Mouse (Mus musculus) MEL (cell line): ENCODE data around the gene Hist1h3h. TPM values are rescaled to one million over a fixed set of nuclear protein-coding genes. Genes with fewer than 3 reads are reported as not detected.
"Not testable (repeated sequence)": the region's sequence is repeated elsewhere in the genome, so short reads cannot be mapped to it uniquely, and the experiment has no call there.

ENCODE experiments used
- DNase-seq: peaks from one replicate; pipeline ENCODE4 v3.0.0; 2011; ENCODE audit warnings: low read depth, low spot score
- H3K27ac ChIP-seq: 2 replicates; pipeline ENCODE4 v1.5.1; 2012; ENCODE audit warnings: low read depth, mild to moderate bottlenecking, control low read depth, low read length, moderate library complexity; ENCODE audit not compliant: control insufficient read depth
- H3K27me3 ChIP-seq, 2 experiments: fragments of 150-350 bp in 1 of 2; sonication (generic) in 1 of 2; 2 replicates each; pipeline ENCODE4 v1.6.1; 2012; ENCODE audit warnings: low read length in 2 of 2, mild to moderate bottlenecking in 2 of 2, improper control_type of control experiment in 1 of 2, moderate library complexity in 1 of 2; ENCODE audit not compliant: insufficient read depth in 2 of 2, control insufficient read depth in 1 of 2
- H3K36me3 ChIP-seq, 2 experiments: 2 replicates each; pipeline ENCODE4 v1.6.1; 2012 to 2014; ENCODE audit warnings: low read length in 2 of 2, improper control_type of control experiment in 1 of 2, inconsistent platforms in 1 of 2, mild to moderate bottlenecking in 1 of 2; ENCODE audit not compliant: insufficient read depth in 2 of 2, control insufficient read depth in 1 of 2
- H3K4me1 ChIP-seq, 2 experiments: fragments of 150-350 bp in 1 of 2; sonication (generic) in 1 of 2; 2 replicates each; pipeline ENCODE4 v1.6.1; 2012; ENCODE audit warnings: low read length in 2 of 2, improper control_type of control experiment in 1 of 2, mild to moderate bottlenecking in 1 of 2; ENCODE audit not compliant: insufficient read depth in 2 of 2, control insufficient read depth in 1 of 2
- H3K4me3 ChIP-seq, 2 experiments: fragments of 150-350 bp in 1 of 2; sonication (generic) in 1 of 2; 2 replicates each; pipeline ENCODE4 v1.5.1; 2012; ENCODE audit warnings: low read depth in 2 of 2, low read length in 2 of 2, mild to moderate bottlenecking in 2 of 2, moderate library complexity in 2 of 2, control low read depth in 1 of 2, improper control_type of control experiment in 1 of 2; ENCODE audit not compliant: control insufficient read depth in 1 of 2, insufficient read depth in 1 of 2
- H3K79me2 ChIP-seq: 2 replicates; pipeline ENCODE4 v1.6.1; 2012; ENCODE audit warnings: mild to moderate bottlenecking, low read length, moderate library complexity; ENCODE audit not compliant: control insufficient read depth, poor library complexity, insufficient read depth
- H3K9ac ChIP-seq: 2 replicates; pipeline ENCODE4 v1.6.1; 2012; ENCODE audit warnings: low read depth, mild to moderate bottlenecking, control low read depth, low read length, moderate library complexity; ENCODE audit not compliant: control insufficient read depth, poor library complexity, severe bottlenecking
- H3K9me3 ChIP-seq: fragments of 150-350 bp; sonication (generic); replicated peaks from 2 replicates; pipeline ENCODE4 v1.6.1; 2012; ENCODE audit warnings: mild to moderate bottlenecking, low read length, improper control_type of control experiment, moderate library complexity; ENCODE audit not compliant: insufficient read depth
- CHD1 ChIP-seq: IDR thresholded peaks from 2 replicates; pipeline ENCODE4 v1.6.1; 2012; ENCODE audit warnings: low read depth, mild to moderate bottlenecking, inconsistent platforms, low read length, improper control_type of control experiment
- CTCF ChIP-seq, 3 experiments: IDR thresholded peaks in 2 of 3; conservative IDR thresholded peaks in 1 of 3; 2 replicates each; pipeline ENCODE4 v1.5.1; 2011 to 2012; ENCODE audit warnings: low read length in 3 of 3, low read depth in 2 of 3, mild to moderate bottlenecking in 2 of 3, improper control_type of control experiment in 1 of 3, inconsistent platforms in 1 of 3, mixed read lengths in 1 of 3, moderate library complexity in 1 of 3; ENCODE audit not compliant: control insufficient read depth in 1 of 3, insufficient read depth in 1 of 3, poor library complexity in 1 of 3, severe bottlenecking in 1 of 3
- E2F4 ChIP-seq: IDR thresholded peaks from 2 replicates; pipeline ENCODE4 v1.6.1; 2011; ENCODE audit warnings: low read depth, low read length, improper control_type of control experiment, borderline replicate concordance
- ELF1 ChIP-seq: IDR thresholded peaks from 2 replicates; pipeline ENCODE4 v1.6.1; 2014; ENCODE audit warnings: low read depth, mild to moderate bottlenecking, inconsistent platforms, low read length, improper control_type of control experiment, moderate library complexity
- EP300 ChIP-seq, 2 experiments: IDR thresholded peaks; 2 replicates each; pipeline ENCODE4 v1.6.1; 2011; ENCODE audit warnings: improper control_type of control experiment in 2 of 2, low read length in 2 of 2, low read depth in 1 of 2, mild to moderate bottlenecking in 1 of 2
- GATA1 ChIP-seq: IDR thresholded peaks from 2 replicates; pipeline ENCODE4 v1.6.1; 2011; ENCODE audit warnings: low read depth, low read length, improper control_type of control experiment
- MAFK ChIP-seq: IDR thresholded peaks from 2 replicates; pipeline ENCODE4 v1.6.1; 2011; ENCODE audit warnings: low read depth, mild to moderate bottlenecking, low read length, improper control_type of control experiment, borderline replicate concordance
- MAZ ChIP-seq: IDR thresholded peaks from 2 replicates; pipeline ENCODE4 v1.6.1; 2012; ENCODE audit warnings: low read depth, mild to moderate bottlenecking, inconsistent platforms, low read length, improper control_type of control experiment
- MEF2A ChIP-seq: IDR thresholded peaks from 2 replicates; pipeline ENCODE4 v1.6.1; 2014; ENCODE audit warnings: low read depth, mild to moderate bottlenecking, inconsistent platforms, low read length, improper control_type of control experiment; ENCODE audit not compliant: poor library complexity, insufficient replicate concordance, severe bottlenecking; ENCODE audit errors: extremely low read depth
- MXI1 ChIP-seq: IDR thresholded peaks from 2 replicates; pipeline ENCODE4 v1.6.1; 2011; ENCODE audit warnings: mild to moderate bottlenecking, low read depth, low read length, improper control_type of control experiment
- POLR2A ChIP-seq, 2 experiments: IDR thresholded peaks; 2 replicates each; pipeline ENCODE4 v1.6.1; 2011 to 2012; ENCODE audit warnings: low read length in 2 of 2, mild to moderate bottlenecking in 2 of 2, control low read depth in 1 of 2, improper control_type of control experiment in 1 of 2, low read depth in 1 of 2, moderate library complexity in 1 of 2; ENCODE audit not compliant: control insufficient read depth in 1 of 2, insufficient read depth in 1 of 2, poor library complexity in 1 of 2
- POLR2AphosphoS5 ChIP-seq: IDR thresholded peaks from 2 replicates; pipeline ENCODE4 v1.6.1; 2012; ENCODE audit warnings: low read depth, borderline replicate concordance, mild to moderate bottlenecking, inconsistent platforms, low read length, moderate library complexity, mixed read lengths
- RAD21 ChIP-seq: IDR thresholded peaks from 2 replicates; pipeline ENCODE4 v1.6.1; 2011; ENCODE audit warnings: mild to moderate bottlenecking, low read depth, low read length, improper control_type of control experiment
- RCOR1 ChIP-seq: IDR thresholded peaks from 2 replicates; pipeline ENCODE4 v1.6.1; 2012; ENCODE audit warnings: low read depth, mild to moderate bottlenecking, inconsistent platforms, low read length, improper control_type of control experiment
- SIN3A ChIP-seq: IDR thresholded peaks from 2 replicates; pipeline ENCODE4 v1.6.1; 2012; ENCODE audit warnings: low read length, improper control_type of control experiment, inconsistent platforms
- SMC3 ChIP-seq: IDR thresholded peaks from 2 replicates; pipeline ENCODE4 v1.6.1; 2011; ENCODE audit warnings: low read depth, low read length, improper control_type of control experiment
- TAL1 ChIP-seq: IDR thresholded peaks from 2 replicates; pipeline ENCODE4 v1.6.1; 2012; ENCODE audit warnings: mild to moderate bottlenecking, inconsistent platforms, low read length, moderate library complexity, mixed read lengths
- TBP ChIP-seq: IDR thresholded peaks from 2 replicates; pipeline ENCODE4 v1.8.0; 2011; ENCODE audit warnings: low read depth, low read length, improper control_type of control experiment
- UBTF ChIP-seq: IDR thresholded peaks from 2 replicates; pipeline ENCODE4 v1.6.1; 2012; ENCODE audit warnings: low read depth, mild to moderate bottlenecking, inconsistent platforms, low read length, improper control_type of control experiment, moderate library complexity, borderline replicate concordance; ENCODE audit not compliant: insufficient read depth
- USF1 ChIP-seq: IDR thresholded peaks from 2 replicates; pipeline ENCODE4 v1.6.1; 2014; ENCODE audit warnings: low read depth, mild to moderate bottlenecking, inconsistent platforms, low read length, improper control_type of control experiment, moderate library complexity
- ZC3H11A ChIP-seq: IDR thresholded peaks from 2 replicates; pipeline ENCODE4 v1.6.1; 2012; ENCODE audit warnings: low read depth, mild to moderate bottlenecking, inconsistent platforms, low read length, improper control_type of control experiment
- polyA plus RNA-seq, 2 experiments: library from polyadenylated mRNA; stranded (reverse) in 1 of 2; unstranded in 1 of 2; fragments of >175 nt in 1 of 2; fragments of >200 nt in 1 of 2; gene quantifications; 2 replicates each; pipeline versions ENCODE4 v1.2.1 to v1.2.4; 2012; ENCODE audit warnings: low replicate concordance in 2 of 2, low read depth in 1 of 2; ENCODE audit not compliant: insufficient read length in 2 of 2, insufficient read depth in 1 of 2, missing spikeins in 1 of 2
- total RNA-seq: library from RNA; depleted of rRNA; stranded (reverse); fragments of 300-350 nt; gene quantifications from 2 replicates; pipeline ENCODE4 v1.2.3, GENCODE M21; 2012; rRNA removed

Hist1h3h gene
- total RNA-seq, result 3,336 and 3,710 TPM in 2 replicates
- 10 to 100 TPM in 1 of 2 experiments, not detected in 1; 18.4 TPM for polyA plus RNA-seq

GRCm38 (mm10) chr13:21717397-21718357, at the start of gene Hist1h3h:
Gene Hist1h3h, plus strand, starts transcription at chr13:21717659.
- Histone ChIP-seq H3K9ac (peak within 1 kb of the TSS; percentile 86), H3K4me3 (peak within 1 kb of the TSS; percentile 14 to 56), H3K27ac (peak within 1 kb of the TSS; percentile 96), H3K36me3 (peaks cover 0 to 17% of the 10 kb centered on the region in 2 experiments; a peak in 2 of 4 replicates)
- not testable (repeated sequence) for H3K27me3 ChIP-seq, H3K4me1 ChIP-seq, H3K79me2 ChIP-seq, H3K9me3 ChIP-seq
- TF ChIP-seq POLR2A (IDR thresholded peaks at IDR 0.05; ENCODE audit: control insufficient read depth in 1 of 2, insufficient read depth in 1 of 2, low read depth in 1 of 2, low read length in 2 of 2, poor library complexity in 1 of 2) (peak; percentile 97), POLR2AphosphoS5 (peak; percentile 86; the same call in 1 of the 2 replicates), TBP (peak; percentile 99), UBTF (peak; percentile 80; the same call in 1 of the 2 replicates)
- peak; percentile 96 for DNase-seq

GRCm38 (mm10) chr13:21677305-21677704, 40.2 kb upstream of the Hist1h3h start, which contains the start of gene Olfr1360:
Gene Olfr1360, minus strand, starts transcription at chr13:21677405.
- no peaks in the 10 kb centered on the region; a peak in 2 of 4 replicates for H3K27me3 ChIP-seq
- no peaks in the 10 kb centered on the region for H3K79me2 ChIP-seq
- no peaks in the 10 kb centered on the region for H3K9me3 ChIP-seq
- H3K4me3 ChIP-seq, result no peak within 1 kb of the TSS
- no peaks in the 10 kb centered on the region for H3K36me3 ChIP-seq
- DNase-seq, result no peak
- no peak within 1 kb of the TSS for H3K9ac ChIP-seq
- TF ChIP-seq USF1, result no peak
- TF ChIP-seq TAL1, result no peak
- H3K27ac ChIP-seq, result no peak within 1 kb of the TSS
- no peaks in the 10 kb centered on the region for H3K4me1 ChIP-seq

- Histone ChIP-seq H3K9ac (no peak within 1 kb of the TSS), H3K4me3 (no peak within 1 kb of the TSS), H3K4me1 (no peaks in the 10 kb centered on the region), H3K79me2 (no peaks in the 10 kb centered on the region), H3K36me3 (no peaks in the 10 kb centered on the region), H3K27ac (no peak within 1 kb of the TSS), H3K27me3 (peaks cover 0 to 3% of the 10 kb centered on the region in 2 experiments; a peak in 2 of 4 replicates), H3K9me3 (no peaks in the 10 kb centered on the region)
- DNase-seq, result no peak
- TF ChIP-seq MXI1, result no peak
- no peak for TF ChIP-seq POLR2AphosphoS5
- no peak for TF ChIP-seq EP300 (IDR thresholded peaks at IDR 0.05; ENCODE audit: low read depth in 1 of 2, low read length in 2 of 2)
- TF ChIP-seq SMC3, result no peak
- no peak for TF ChIP-seq TBP
- no peak for TF ChIP-seq MAZ
- no peak for TF ChIP-seq CHD1
- no peak for TF ChIP-seq ZC3H11A
- no peak for TF ChIP-seq GATA1
- no peak for TF ChIP-seq MEF2A
- no peak for TF ChIP-seq MAFK
- no peak for TF ChIP-seq CTCF (IDR thresholded peaks at IDR 0.05 in 2 of 3, conservative IDR thresholded peaks at IDR 0.05 in 1 of 3; ENCODE audit: control insufficient read depth in 1 of 3, insufficient read depth in 1 of 3, low read depth in 2 of 3, low read length in 3 of 3, poor library complexity in 1 of 3, severe bottlenecking in 1 of 3)
- no peak for TF ChIP-seq RAD21
- TF ChIP-seq E2F4, result no peak
- TF ChIP-seq ELF1, result no peak
- TF ChIP-seq RCOR1, result no peak
- no peak for TF ChIP-seq SIN3A
Observed at GRCm38 (mm10) chr13:21697811-21698210, 19.6 kb upstream of the Hist1h3h start, which contains the start of gene Olfr1359. Gene Olfr1359, plus strand, starts transcription at chr13:21698111.
